Mouse (Mus musculus): ENCODE data around the gene Cyp4v3. TPM values are rescaled to one million over a fixed set of nuclear protein-coding genes. Genes with fewer than 3 reads are reported as not detected.
"Not testable (repeated sequence)": the region's sequence is repeated elsewhere in the genome, so short reads cannot be mapped to it uniquely, and the experiment has no call there.

Gene Cyp4v3
- polyA plus RNA-seq (2012; rRNA removed) = 7.1 and 11.0 TPM in 2 replicates

DNA sequence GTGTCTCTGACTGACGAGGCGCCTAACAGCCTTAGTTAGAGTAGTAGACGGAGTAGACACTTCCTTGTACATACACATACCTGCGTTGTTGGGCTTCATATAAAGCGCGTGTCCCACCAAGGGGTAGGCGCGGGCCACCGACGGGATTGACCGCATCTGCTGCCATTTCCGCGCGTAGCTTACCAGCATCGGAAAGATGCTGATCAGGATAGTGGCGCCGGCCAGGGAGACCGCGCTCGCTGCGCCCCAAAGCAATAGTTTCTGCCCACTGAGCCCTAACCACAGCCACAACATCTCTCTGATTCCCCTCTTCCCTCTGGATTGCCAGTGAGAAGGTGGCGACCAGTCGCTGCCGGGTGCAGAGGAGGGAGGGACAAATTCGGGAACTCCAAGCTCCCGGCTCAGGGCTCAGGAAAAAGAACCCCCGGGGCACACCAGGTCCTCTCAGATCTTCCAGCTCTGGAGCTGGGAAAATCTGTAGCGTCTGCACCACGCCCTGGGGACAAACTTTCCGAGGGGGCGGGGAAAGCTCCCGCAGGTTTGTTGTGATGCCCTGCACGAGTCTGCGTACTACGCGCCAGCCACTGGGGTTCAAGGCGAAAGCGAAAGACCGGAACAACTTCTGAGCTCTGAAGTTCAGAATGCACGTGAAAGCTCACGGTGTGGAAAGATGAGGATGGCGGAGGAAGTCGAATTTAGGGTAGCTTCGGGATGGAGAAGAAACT is at the start of gene Cyp4v3:
Cyp4v3 (minus strand) TSS at position 532 of the 725 bp plus-strand sequence.
- DNase-seq (ENCODE audit: low read depth) = no peak

- no peak for DNase-seq (ENCODE audit: low read depth)
These were observed 48.9 kb upstream of the Cyp4v3 start, which contains the start of gene Fam149a for GRCm38 (mm10) chr8:45381963-45382347. Gene Fam149a, minus strand, starts transcription at chr8:45382291.

DNA sequence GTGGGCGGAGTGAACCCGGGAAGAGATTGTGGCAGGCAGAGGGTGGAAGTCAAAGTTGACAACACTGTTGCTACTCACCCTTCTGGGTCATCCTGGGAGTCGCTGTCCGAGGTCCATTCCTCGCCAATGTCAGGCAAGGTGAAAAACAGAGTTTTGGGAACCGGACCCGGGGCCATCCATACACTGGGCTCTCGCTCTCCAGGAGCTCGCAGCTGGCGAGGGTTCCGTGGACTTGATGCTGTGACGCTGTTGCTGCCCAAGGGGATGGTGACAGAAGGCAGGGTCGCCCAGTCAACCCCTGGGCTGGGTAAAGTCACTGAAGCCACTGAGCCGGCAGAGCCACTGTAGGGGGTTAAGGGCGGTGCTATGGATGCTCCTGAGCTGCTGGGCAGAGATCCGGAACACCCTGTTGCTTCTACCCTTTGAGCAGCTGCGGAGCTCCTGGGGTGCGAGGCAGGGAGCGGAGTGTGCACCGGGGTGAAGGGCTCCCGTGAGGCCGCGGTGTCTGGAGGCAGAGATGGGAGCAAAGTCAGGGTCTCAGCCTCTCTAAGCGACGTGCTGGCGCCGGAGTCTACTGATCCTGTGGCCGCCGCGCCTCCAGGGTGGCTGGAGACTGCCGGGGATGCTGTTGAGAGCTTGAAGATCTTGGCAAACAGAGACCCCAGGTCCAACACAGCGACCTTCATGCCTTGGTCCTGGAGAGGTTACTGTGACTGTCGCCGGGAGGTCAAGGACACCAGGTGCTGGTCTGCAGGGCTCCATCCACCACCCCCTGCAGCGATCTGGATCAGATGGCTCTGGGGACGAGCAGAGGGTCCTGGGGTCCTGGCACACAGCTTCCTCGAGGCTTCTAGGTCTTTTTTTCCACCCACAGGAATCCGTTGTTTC is 48.3 kb upstream of the Cyp4v3 start:
- no peak for DNase-seq (ENCODE audit: low read depth)

GRCm38 (mm10) chr8:45380598-45380997 is 47.6 kb upstream of the Cyp4v3 start:
- DNase-seq (ENCODE audit: low read depth) = no peak

DNA sequence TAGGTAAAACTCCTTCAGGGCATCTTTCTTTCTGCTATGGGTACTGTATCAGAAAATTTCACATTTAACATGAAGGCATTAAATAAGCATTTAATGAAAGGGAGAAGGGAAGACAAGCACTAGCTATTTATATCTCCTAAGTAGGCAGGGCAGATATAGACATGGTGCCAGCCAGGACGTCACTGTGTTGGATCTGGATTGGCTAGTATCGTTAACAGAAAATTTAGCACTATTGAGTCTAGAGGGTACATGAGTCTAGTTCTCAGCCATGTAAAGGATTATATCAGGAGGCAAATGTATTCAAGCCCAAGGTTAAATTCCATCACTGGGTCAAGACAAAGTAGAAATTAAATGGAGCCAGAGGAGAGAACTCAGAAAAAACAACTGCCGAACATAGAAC is 41.1 kb upstream of the Cyp4v3 start:
- no peak for DNase-seq (ENCODE audit: low read depth)

DNA sequence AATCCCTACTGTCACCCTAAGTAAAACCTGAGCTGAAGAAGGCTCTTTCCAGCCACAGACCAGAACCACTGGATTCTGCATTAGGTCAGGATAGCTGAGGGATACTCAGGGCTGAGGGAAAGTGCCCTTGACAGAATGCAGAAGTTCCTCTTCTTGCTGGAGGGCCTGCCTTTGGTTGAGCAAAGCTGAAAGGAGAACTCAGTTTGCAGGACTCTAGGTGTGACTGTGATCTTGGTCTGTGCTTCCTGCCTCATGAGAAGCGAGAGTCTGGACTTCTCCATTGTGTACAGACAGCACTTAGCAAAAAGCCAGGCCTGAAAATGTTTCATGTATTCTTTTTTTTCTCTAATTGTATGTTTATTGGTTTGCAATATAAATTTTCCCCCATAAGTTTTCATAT is 34.1 kb upstream of the Cyp4v3 start:
- no peak for DNase-seq (ENCODE audit: low read depth)

GRCm38 (mm10) chr8:45363220-45363619 is 30.2 kb upstream of the Cyp4v3 start:
- DNase-seq (ENCODE audit: low read depth) = no peak

DNA sequence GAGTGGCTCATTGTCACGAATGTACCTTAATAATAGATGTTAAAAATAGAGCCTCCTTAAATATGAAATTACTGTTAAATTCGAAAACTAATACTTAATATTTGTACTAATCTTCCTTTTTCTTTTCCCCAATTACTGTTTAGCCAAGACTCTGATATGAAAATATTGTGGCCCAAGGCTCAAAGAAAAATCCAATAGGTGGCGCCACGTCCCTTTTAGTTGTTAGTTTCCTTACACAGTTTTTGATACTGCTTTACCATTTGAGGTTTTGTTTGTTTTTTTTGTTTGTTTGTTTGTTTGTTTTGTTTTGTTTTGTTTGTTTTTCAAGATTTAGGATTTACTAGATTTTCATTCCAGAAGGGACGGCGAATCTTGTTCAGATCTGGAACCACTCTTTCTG is 29.3 kb upstream of the Cyp4v3 start:
- no peak for DNase-seq (ENCODE audit: low read depth)

GRCm38 (mm10) chr8:45359091-45359605 is 26.1 kb upstream of the Cyp4v3 start:
- DNase-seq (ENCODE audit: low read depth) = no peak

GRCm38 (mm10) chr8:45358132-45358918 is 25.3 kb upstream of the Cyp4v3 start:
- no peak for DNase-seq (ENCODE audit: low read depth)

GRCm38 (mm10) chr8:45355809-45356208 is 22.8 kb upstream of the Cyp4v3 start:
- DNase-seq (ENCODE audit: low read depth) = no peak

DNA sequence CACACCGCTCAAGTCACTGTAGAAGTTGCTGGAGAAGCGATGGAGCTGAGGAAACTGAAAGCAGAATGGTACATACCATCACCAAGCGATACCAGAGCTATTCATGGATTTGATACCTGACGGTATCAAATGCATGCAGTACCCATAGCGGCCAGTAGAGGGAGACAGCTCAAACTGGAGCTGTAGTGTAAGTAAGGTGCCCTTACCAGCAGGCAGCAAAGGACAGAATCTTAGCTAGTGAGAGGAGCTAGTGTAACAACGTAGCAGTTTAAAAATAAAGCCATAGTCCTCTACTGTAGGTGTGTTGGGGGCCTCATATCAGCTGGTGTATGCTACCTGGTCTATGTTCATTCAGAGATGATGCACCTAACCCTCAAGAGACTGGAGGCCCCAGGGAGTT is 12.0 kb upstream of the Cyp4v3 start:
- no peak for DNase-seq (ENCODE audit: low read depth)

DNA sequence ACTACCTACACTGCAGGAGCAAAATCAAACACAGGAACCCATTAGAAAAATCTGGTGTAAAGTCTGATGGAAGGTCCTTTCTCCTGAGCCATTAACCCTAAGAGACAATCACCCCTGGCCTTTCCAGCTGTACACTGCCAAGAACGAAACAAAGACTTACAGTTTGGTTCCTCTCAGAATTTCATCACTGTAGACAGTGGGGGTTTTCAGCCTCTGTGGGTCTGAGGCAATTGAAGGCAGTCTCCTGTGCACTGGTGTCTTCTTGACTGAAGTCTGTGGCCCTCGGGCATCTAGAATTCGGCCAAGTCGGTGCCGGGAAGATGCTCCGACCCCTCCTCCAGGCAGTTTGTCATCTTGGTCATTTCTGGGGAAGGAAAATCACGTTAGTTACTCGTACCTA is 11.3 kb upstream of the Cyp4v3 start:
- DNase-seq (ENCODE audit: low read depth) = no peak

DNA sequence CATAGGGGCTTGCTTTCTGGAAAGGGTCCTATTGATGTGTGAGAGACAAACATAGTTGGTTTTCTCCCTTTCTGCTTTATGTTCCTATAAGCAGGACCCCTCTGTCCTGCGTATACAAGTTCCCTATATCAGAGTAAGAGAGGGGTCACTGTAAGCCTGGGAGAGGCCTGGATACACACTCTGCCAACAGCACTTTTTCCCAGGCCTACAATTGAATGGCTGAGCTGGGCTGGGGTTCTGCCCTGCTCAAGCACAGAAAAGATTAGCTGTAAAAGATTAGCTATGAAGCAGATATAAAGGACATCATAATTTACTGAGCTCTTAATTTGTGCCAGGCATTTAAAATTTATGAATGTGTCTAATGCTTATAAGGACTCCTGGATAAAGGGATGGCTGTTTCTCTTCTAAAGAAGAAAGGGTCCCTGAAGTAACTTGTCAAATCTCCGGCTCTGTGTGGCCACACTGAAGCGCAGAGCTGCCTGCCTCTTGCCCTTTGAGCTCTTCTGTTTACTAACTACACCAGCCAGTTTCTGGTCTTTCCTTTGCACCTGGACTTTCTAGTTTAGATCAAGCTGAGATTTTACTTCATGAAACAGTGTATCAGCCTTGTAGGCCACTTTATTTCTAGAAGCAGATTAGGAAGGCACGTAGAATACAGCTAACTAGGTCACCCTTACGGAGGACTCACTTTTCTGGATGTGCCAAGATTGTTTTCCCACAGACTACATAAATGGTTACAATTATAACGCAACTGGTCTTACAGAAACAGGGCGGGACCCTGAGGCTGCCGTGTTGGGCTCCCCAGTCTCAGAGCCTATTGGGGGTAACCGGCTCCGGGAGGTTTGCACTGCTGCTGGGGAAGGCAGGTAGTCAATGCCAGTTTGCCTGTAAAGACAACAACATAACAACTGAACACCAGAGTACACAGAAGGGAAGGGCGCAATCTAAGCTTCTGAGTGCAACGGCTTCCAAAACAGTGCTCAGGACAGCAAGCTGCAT is 8.9 kb upstream of the Cyp4v3 start:
- DNase-seq (ENCODE audit: low read depth) = no peak

DNA sequence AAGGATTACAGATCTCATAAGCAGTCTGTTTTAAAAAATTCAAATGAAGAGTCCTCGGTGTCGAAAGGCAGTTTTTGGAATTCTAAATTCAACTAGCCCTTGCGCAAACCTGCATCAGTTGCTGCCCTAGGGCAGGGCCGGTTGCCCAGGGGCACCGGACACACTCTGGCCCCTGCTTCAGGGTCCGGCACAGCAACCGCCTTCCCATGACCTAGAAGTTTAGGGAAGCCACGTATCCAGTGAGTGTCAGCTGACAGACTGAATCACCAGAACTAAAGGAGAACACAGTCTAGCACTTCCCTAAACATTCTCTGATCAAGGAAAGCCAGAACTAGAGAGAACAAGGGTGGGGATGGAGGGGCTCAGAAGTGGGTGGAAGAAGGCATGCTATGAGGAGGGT is 477 bp upstream of the Cyp4v3 start:
- no peak for DNase-seq (ENCODE audit: low read depth)

DNA sequence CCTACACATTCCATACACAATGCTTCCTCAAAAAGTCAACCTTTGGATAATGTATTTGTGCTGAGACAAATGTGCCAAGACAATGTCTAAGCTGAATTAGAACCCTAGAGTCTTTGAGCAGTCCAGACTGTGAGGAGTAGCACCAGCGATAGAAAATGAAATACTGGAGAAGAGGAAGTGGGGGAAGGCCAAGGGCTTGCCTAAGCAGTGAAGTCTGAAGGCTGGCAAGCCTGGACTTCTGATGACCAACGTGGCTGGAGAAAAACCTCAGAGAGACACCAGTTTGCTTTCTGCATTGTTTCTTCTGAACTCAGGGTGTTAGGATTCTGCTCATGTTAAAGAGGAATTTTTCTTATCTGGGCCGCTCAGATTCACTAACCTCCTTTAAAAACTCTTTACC is 2.2 kb downstream of the Cyp4v3 start:
- DNase-seq (ENCODE audit: low read depth) = no peak

DNA sequence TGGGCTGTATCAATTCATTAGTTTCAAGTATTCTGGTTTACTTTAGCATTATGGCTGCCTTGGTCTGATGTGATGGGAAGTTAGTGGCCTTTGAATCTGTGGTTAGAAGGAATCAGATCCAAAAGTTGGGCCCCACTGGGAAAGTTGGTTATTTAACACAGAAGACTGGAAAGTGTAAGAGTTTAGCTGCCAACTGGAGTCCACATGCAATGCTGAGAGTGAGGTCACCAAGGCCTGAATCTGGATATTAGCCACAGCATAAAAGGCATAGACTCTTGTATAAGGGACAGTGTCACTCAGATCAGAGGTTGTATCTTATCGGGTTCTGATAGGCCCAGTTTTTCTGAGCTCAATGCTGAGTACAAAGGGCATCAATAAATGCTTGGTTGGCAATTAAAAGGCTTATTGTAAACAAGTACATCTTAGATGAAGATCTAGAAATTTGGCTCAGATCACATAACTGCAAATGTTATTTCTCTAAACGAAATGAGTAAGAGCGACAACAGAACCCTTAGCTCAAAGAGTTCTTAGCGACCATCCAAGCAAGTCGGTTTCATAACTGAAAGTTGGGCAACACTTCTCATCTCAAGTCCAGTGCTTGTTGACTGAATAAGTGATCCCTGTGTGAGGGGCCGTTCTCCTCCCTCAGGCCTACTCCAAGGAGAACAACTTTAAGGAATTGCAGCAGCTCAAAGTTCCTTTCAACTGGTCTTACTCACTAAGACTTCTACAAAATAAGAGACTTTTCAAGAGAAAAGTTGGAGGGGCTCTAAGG is 3.6 kb downstream of the Cyp4v3 start:
- DNase-seq (ENCODE audit: low read depth) = no peak

GRCm38 (mm10) chr8:45327076-45327475 is 5.9 kb downstream of the Cyp4v3 start:
- not testable (repeated sequence) for DNase-seq (ENCODE audit: low read depth)

GRCm38 (mm10) chr8:45324151-45324550 is 8.9 kb downstream of the Cyp4v3 start:
- no peak for DNase-seq (ENCODE audit: low read depth)

- no peak for DNase-seq (ENCODE audit: low read depth)
These were observed 11.7 kb downstream of the Cyp4v3 start for GRCm38 (mm10) chr8:45321365-45321764.

All from gonadal fat pad, adult 2 months (tissue).